Mouse (Mus musculus): Measurements from ENCODE around the gene Slc19a3. TPM values are rescaled to one million over a fixed set of nuclear protein-coding genes. Genes with fewer than 3 reads are reported as not detected.
"Not testable (repeated sequence)": the region's sequence is repeated elsewhere in the genome, so short reads cannot be mapped to it uniquely, and the experiment has no call there.

Slc19a3 gene
- polyA plus RNA-seq, 1 experiment from 2014 or later = 0.49 TPM

DNA sequence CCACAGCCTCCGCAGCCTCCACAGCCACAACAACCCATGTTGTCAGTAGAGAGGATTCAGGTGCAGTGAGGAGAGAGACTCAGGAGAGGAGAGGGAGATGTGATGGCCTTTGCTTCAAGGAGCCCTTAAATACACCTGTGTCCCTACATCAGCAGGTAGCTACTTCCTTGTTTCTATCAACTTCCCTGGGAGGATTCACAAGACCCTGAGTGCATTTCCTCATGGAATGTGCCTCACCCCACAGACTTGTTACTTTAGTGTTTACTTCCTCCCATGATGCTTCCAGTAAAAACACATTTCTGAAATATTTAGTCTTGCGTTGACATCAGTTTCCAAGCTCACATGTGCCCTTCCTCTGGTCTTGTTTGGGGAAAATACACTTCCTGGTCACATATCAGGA, 4.1 kb upstream of the Slc19a3 start, which contains the start of gene Krtap28-10:
Gene Krtap28-10, minus strand, starts transcription at position 101 of the 400 bp plus-strand sequence.
- no peak within 1 kb of the TSS for H3K4me3 ChIP-seq
- H3K4me2 ChIP-seq = no peak within 1 kb of the TSS
- H3K27me3 ChIP-seq = no peaks in the 10 kb centered on the region
- H3K9ac ChIP-seq = no peak within 1 kb of the TSS
- WGBS = 91% methylated on average over 2 of the region's 2 CpGs
- no peak for ATAC-seq (ENCODE audit: low read depth)
- H3K4me1 ChIP-seq (replicated peaks) = peaks cover 7% of the 10 kb centered on the region
- H3K9me3 ChIP-seq = no peaks in the 10 kb centered on the region
- H3K27ac ChIP-seq (replicated peaks) = no peak within 1 kb of the TSS
- H3K36me3 ChIP-seq = no peaks in the 10 kb centered on the region

DNA sequence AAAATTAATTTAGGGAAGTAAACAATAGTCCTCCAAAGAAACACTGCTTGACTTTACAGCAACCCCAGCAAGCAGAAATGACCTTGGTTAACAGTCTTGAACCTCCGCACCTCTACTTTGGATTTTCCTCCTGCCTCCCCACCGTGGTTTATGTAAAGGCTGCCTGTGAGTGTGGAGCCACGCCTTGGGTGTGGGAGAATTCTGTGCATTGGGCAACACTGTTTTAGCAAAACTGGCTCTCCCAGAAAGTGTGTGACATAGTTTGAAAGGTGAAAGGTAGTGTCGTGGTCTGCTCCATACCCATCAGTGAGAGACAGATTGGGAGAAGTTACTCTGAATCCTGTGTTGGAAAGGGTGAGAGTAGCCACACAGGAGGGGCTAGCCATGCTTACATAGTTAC, 832 bp upstream of the Slc19a3 start:
- Histone ChIP-seq H3K27me3 (no peaks in the 10 kb centered on the region), H3K4me2 (no peak overlapping the region), H3K9me3 (no peaks in the 10 kb centered on the region), H3K27ac (replicated peaks) (no peak overlapping the region), H3K4me1 (replicated peaks) (peaks cover 10% of the 10 kb centered on the region), H3K4me3 (no peak overlapping the region), H3K9ac (no peak overlapping the region), H3K36me3 (no peaks in the 10 kb centered on the region)
- no peak for ATAC-seq (ENCODE audit: low read depth)
- 86% methylated on average over 4 of the region's 4 CpGs for WGBS

DNA sequence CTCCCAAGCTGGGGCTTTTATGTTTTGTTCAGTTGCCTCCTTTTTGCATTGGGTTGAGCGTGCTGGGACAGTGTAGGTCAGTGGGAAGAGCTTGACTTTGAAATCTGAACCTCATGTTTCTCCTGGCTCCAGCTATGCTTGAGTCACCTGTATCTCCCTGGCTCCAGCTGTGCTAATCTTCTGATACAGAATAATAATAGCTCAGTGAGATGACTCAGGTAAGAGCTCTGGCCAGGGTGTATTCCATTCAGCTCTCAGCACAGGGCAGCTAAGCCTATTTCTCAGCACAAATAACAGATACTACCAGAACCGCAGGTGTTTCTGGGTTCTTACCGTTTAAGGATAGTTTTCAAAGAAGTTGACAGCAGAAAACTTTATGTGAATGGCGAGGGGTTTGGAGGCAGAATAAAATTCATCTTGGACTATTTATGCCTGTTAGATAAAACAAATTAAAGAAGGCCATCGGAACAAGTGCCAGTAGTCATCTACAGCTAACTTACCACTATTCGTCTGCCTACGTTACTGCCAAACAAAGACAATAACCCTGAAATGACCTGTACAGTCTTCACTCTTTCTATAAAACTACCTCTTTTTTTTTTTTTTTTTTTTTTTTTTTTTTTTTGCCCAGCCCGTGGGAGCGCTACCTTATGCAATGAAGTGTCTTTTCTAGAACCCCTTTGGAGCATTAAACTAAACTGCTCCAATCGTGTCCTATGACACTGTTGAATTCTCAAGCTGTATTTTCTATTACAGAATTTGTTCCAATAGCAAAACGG, 1.2 kb downstream of the Slc19a3 start:
- peak overlapping the region; percentile 67; the same call in 1 of the 2 replicates for H3K4me2 ChIP-seq
- H3K9ac ChIP-seq = no peak overlapping the region

DNA sequence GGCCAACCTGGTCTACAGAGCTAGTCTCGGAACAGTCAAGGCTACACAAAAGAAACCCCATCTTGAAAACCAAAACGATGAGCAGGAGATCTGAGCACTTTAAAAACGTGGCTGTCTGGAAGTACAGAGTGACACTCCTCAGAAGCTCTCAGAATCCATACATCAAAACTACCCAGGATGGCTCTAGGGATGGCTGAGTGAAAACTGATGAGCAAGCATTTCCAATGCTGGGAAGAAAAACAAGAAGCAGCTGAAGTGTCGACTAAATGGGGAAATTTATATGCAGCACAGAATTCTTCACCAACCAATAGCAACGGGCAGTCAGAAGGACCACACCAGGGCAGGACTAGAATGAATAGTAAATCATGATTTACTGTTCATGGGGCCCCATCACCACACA, 3.7 kb downstream of the Slc19a3 start:
- H3K27ac ChIP-seq (replicated peaks) = no peak overlapping the region
- H3K9me3 ChIP-seq = no peaks in the 10 kb centered on the region
- H3K4me3 ChIP-seq = no peak overlapping the region
- no peak for ATAC-seq (ENCODE audit: low read depth)
- H3K4me1 ChIP-seq (replicated peaks) = peaks cover 10% of the 10 kb centered on the region
- H3K9ac ChIP-seq = no peak overlapping the region
- H3K36me3 ChIP-seq = no peaks in the 10 kb centered on the region
- H3K4me2 ChIP-seq = no peak overlapping the region
- WGBS = 58% methylated on average over 5 of the region's 5 CpGs
- no peaks in the 10 kb centered on the region for H3K27me3 ChIP-seq

More for the DNA sequence above, 1.2 kb downstream of the Slc19a3 start:
- H3K27ac ChIP-seq (replicated peaks) = no peak overlapping the region
- ATAC-seq (ENCODE audit: low read depth) = no peak
- H3K36me3 ChIP-seq = no peaks in the 10 kb centered on the region
- H3K4me3 ChIP-seq = no peak overlapping the region
- no peaks in the 10 kb centered on the region for H3K9me3 ChIP-seq
- WGBS = 73% methylated on average over 11 of the region's 11 CpGs
- peaks cover 10% of the 10 kb centered on the region for H3K4me1 ChIP-seq (replicated peaks)
- H3K27me3 ChIP-seq = no peaks in the 10 kb centered on the region

DNA sequence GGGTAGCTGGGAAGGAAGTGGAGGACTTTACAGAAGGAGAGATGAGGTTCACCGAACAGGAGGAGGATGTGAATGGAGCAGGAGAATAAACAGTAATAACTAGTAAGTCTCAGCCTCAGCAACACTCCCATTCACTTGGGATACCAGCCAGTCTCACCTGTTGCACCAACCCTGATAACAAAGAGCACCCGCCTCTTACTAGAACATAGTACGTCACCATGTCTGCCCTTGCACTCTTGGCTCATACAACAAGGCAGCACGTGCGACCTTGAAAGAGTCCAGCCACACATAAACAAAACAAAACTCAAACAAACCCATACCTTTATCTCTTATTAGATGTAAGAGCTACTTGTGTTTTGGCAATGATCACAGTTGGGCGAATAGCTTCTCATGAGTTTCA, 5.7 kb downstream of the Slc19a3 start:
- no peaks in the 10 kb centered on the region for H3K27me3 ChIP-seq
- WGBS = 94% methylated on average over 6 of the region's 6 CpGs
- H3K9me3 ChIP-seq = no peaks in the 10 kb centered on the region
- H3K36me3 ChIP-seq = no peaks in the 10 kb centered on the region
- no peak overlapping the region for H3K4me2 ChIP-seq
- no peak overlapping the region for H3K27ac ChIP-seq (replicated peaks)
- no peak for ATAC-seq (ENCODE audit: low read depth)
- H3K4me1 ChIP-seq (replicated peaks) = peaks cover 5% of the 10 kb centered on the region
- H3K9ac ChIP-seq = no peak overlapping the region
- H3K4me3 ChIP-seq = no peak overlapping the region

DNA sequence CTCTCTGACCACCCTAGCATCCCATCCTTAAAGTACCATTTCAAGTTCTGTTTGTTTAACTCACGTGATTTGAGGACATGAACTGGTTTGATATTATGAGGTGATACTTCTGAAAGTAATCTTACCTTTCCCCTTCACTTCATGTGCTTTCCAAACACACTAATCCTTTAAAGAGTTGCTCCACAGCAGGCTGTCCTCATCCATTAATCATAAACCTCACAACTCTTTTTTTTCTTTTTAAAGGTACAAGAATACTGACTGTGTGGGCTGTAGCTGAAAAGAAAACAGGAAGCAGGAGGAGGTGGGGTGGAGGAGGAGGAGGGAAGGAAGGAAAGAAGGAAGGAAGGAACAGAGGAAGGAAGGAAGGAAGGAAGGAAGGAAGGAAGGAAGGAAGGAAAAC, 6.3 kb downstream of the Slc19a3 start:
- no peak for ATAC-seq (ENCODE audit: low read depth)
- whole genome bisulfite sequencing = 75% methylated on average over 1 of the region's 1 CpGs

DNA sequence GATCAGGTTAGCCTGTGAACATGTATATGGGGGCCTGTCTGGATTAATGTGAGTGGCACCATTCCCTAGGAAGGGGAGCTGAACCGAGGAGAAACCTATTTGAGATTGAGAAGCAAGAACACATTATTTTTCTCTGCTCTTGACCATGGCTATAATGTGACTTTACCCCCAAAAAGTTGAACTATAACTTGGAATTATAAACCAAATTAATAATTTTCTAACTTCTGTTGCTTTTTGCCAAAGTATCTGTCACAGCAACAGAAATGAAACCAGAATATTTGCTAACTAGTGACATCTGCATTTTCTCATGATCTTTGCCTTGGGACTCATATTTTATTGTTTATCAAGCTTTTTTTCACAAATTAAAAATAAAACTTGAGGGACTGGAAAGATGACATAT, 21.7 kb downstream of the Slc19a3 start:
- ATAC-seq (ENCODE audit: low read depth) = no peak
- Histone ChIP-seq H3K27ac (replicated peaks) (no peak overlapping the region), H3K9ac (no peak overlapping the region), H3K4me2 (no peak overlapping the region), H3K36me3 (no peaks in the 10 kb centered on the region), H3K4me1 (replicated peaks) (no peaks in the 10 kb centered on the region), H3K9me3 (no peaks in the 10 kb centered on the region), H3K27me3 (no peaks in the 10 kb centered on the region), H3K4me3 (no peak overlapping the region)
- WGBS = 70% methylated on average over 1 of the region's 1 CpGs

More for the DNA sequence above, 6.3 kb downstream of the Slc19a3 start:
- H3K9ac ChIP-seq = no peak overlapping the region
- no peaks in the 10 kb centered on the region for H3K27me3 ChIP-seq
- H3K4me3 ChIP-seq = no peak overlapping the region
- H3K4me1 ChIP-seq (replicated peaks) = 0 out of 2 replicates have a peak, but pooled peaks cover 3% of the 10 kb centered on the region
- no peaks in the 10 kb centered on the region for H3K36me3 ChIP-seq
- no peak overlapping the region for H3K4me2 ChIP-seq
- H3K9me3 ChIP-seq = no peaks in the 10 kb centered on the region
- no peak overlapping the region for H3K27ac ChIP-seq (replicated peaks)

DNA sequence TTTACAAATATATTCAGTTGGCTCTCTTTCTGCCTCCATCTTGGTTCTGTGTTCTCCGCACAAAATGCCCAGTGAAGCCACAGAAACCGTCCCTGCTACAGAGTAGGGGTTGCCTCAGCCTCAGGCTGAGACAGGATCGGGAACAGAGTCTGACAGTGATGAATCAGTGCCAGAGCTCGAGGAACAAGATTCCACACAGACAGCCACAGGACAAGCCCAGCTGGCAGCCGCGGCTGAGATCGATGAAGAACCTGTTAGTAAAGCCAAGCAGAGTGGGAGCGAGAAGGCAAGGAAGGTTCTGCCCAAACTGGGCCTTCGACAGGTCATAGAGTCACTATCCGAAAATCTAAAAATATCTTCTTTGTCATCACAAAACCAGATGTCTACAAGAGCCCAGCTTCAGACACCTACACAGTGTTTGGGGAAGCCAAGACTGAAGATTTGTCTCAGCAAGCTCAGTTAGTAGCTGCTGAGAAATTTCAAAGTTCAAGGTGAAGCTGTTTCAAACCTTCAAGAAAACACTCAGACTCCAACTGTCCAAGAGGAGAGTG, 22.8 kb downstream of the Slc19a3 start:
- ATAC-seq (ENCODE audit: low read depth) = no peak
- WGBS = 84% methylated on average over 10 of the region's 10 CpGs
- Histone ChIP-seq H3K4me2 (no peak overlapping the region), H3K36me3 (no peaks in the 10 kb centered on the region), H3K9ac (no peak overlapping the region), H3K4me1 (replicated peaks) (no peaks in the 10 kb centered on the region), H3K4me3 (no peak overlapping the region), H3K27ac (replicated peaks) (no peak overlapping the region), H3K9me3 (no peaks in the 10 kb centered on the region), H3K27me3 (no peaks in the 10 kb centered on the region)

DNA sequence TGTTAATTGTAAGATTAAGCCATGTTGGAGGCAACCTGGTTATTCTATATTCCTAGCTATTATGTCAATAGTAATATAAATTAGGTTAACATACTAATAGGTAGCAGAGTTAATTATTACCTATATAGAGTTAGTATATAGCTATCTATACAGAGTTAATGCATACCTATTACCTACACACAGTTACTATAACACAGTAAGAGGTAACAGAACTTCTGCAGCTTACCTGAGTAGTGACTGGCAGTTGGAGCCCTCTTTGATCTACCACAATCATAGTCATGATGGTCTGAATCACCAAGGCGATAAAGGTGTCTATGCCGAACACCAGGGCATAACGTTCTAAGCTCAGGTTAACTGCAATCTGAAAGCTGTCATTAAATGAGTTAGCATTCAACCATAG, 23.8 kb downstream of the Slc19a3 start:
- Histone ChIP-seq H3K4me1 (replicated peaks) (no peaks in the 10 kb centered on the region), H3K36me3 (no peaks in the 10 kb centered on the region), H3K9ac (no peak overlapping the region), H3K27me3 (no peaks in the 10 kb centered on the region), H3K9me3 (no peaks in the 10 kb centered on the region), H3K4me3 (no peak overlapping the region), H3K27ac (replicated peaks) (no peak overlapping the region), H3K4me2 (no peak overlapping the region)
- 89% methylated on average over 3 of the region's 3 CpGs for WGBS
- ATAC-seq (ENCODE audit: low read depth) = no peak

DNA sequence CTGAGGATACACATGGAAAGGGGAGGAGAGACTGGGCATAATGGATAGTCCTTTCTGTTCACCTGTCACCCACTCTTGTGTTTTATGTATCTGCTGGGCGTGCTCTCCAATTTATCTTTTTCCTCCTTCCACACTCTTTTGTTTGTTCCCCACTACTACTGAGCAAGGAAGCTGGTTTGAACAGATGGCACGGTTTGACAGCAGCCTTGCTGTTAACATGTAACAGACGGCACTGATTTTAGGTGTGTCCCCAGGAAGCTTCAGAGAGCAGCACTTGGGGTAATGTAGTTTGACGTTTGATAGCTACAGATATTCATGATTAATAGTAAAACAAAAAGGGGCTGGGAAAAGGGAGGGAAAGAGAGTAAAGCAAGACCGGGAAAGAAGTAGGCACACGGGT, 30.8 kb downstream of the Slc19a3 start:
- Histone ChIP-seq H3K4me1 (replicated peaks) (no peaks in the 10 kb centered on the region), H3K9ac (no peak overlapping the region), H3K27ac (replicated peaks) (no peak overlapping the region), H3K4me3 (no peak overlapping the region), H3K9me3 (no peaks in the 10 kb centered on the region), H3K27me3 (no peaks in the 10 kb centered on the region), H3K36me3 (no peaks in the 10 kb centered on the region), H3K4me2 (no peak overlapping the region)
- 63% methylated on average over 6 of the region's 6 CpGs for WGBS
- no peak for ATAC-seq (ENCODE audit: low read depth)

DNA sequence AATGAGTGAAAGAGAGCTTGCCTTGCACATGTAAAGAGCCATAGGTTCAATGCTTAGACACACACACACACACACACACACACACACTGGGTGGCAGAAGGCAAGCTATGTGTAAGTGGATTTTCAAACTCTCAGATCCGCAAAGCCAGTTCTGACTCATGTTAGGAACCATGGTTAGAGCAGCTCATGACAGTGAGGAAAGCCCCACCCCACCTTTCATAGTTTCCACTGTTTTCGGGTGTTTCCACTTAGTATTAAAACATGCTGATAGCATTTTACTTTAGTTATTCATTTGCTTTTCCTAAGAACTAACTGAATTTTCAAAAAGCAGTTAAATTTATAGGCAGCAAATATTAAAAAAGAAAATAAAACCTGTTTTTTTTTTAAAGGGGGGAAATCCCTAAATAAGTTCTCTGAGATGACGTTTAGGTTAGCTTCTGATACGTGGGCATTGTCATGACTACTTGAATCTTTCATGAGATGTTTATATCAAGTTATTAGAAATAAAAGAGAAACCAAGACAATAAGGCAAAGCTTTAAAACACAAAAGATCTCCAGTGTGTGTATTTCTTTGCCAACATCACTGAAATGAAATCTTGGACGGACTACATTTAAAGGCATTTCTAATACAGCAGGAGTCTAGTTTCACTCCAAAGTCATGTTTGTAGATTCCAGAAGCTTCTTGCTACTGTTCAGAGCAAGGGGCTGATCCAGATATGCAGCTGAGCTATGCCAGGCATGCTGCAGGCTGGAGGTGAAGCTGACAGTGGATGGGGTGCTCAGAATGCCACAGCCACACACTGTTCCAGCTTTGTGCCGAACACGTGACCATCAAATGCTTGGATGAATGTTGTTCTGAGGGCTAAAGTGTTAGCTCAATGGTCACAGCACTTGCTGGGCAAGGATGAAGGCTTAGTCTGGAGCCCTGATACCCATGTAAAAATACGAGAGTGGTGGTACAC, 31.7 kb downstream of the Slc19a3 start:
- no peaks in the 10 kb centered on the region for H3K9me3 ChIP-seq
- no peak overlapping the region for H3K9ac ChIP-seq
- no peak for ATAC-seq (ENCODE audit: low read depth)
- H3K36me3 ChIP-seq = no peaks in the 10 kb centered on the region
- H3K27ac ChIP-seq (replicated peaks) = no peak overlapping the region
- 87% methylated on average over 8 of the region's 8 CpGs for WGBS
- H3K4me2 ChIP-seq = no peak overlapping the region
- no peaks in the 10 kb centered on the region for H3K4me1 ChIP-seq (replicated peaks)
- no peak overlapping the region for H3K4me3 ChIP-seq
- no peaks in the 10 kb centered on the region for H3K27me3 ChIP-seq

DNA sequence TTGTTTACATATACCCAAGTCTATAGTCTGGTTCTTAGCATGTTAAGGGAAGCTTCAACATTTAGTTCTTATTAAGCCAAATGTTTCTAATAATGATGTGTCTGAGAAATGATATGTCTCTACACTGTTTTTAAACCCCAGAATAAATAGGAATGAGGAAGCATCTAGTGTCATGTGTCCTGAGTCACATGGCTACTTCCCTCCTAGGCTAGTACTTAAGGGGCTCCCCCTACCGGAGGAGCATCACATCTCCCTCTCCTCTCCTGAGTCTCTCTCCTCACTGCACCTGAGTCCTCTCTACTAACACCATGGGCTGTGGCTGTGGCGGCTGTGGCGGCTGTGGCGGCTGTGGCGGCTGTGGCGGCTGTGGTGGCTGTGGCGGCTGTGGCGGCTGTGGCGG, 37.9 kb downstream of the Slc19a3 start, which contains the start of gene Gm47959:
Gene Gm47959, plus strand, starts transcription at position 243 of the 400 bp plus-strand sequence.
- H3K9me3 ChIP-seq = not testable (repeated sequence)
- 98% methylated on average over 9 of the region's 9 CpGs for WGBS

More for the DNA sequence above, 37.9 kb downstream of the Slc19a3 start, which contains the start of gene Gm47959:
- H3K4me3 ChIP-seq; H3K27ac ChIP-seq (replicated peaks); H3K27me3 ChIP-seq; H3K4me2 ChIP-seq; H3K9ac ChIP-seq; H3K4me1 ChIP-seq (replicated peaks); ATAC-seq (ENCODE audit: low read depth); H3K36me3 ChIP-seq: not testable (repeated sequence)

Data from neural tube, embryonic 13.5 days (tissue).